Mouse (Mus musculus): Measurements from ENCODE around the gene Nol9. TPM values are rescaled to one million over a fixed set of nuclear protein-coding genes. Genes with fewer than 3 reads are reported as not detected.

Nol9 gene
- polyA plus RNA-seq, 2 experiments, result 9.8 to 11.5 TPM

- ATAC-seq (ENCODE audit: insufficient read depth) (no peak), DNase-seq (ENCODE audit: low read depth in 3 of 3, low spot score in 3 of 3) (no peak)
- no peaks in the 10 kb centered on the region for H3K9me3 ChIP-seq (ENCODE audit: control insufficient read depth, low read length)
- no peaks in the 10 kb centered on the region for H3K27me3 ChIP-seq (ENCODE audit: control insufficient read depth, insufficient read depth, low read length)
- H3K36me3 ChIP-seq (replicated peaks; ENCODE audit: control insufficient read depth, insufficient read depth, low read depth), result no peaks in the 10 kb centered on the region
- H3K4me2 ChIP-seq (ENCODE audit: low read depth), result no peak overlapping the region
- H3K4me3 ChIP-seq (ENCODE audit: insufficient read depth in 1 of 2, low read depth in 2 of 2, low read length in 2 of 2), result no peak overlapping the region
- H3K4me1 ChIP-seq (replicated peaks; ENCODE audit: control insufficient read depth in 2 of 2, insufficient read depth in 2 of 2, low read length in 1 of 2), result peaks cover 9 to 10% of the 10 kb centered on the region in 2 experiments
- no peak for TF ChIP-seq CTCF (IDR thresholded peaks at IDR 0.05; ENCODE audit: low read depth)
- TF ChIP-seq EP300 (IDR thresholded peaks at IDR 0.05; ENCODE audit: low read depth), result no peak
- H3K9ac ChIP-seq (replicated peaks), result no peak overlapping the region
- 50% methylated on average over 4 of the region's 4 CpGs for WGBS (ENCODE audit: insufficient replicate concordance)
- H3K27ac ChIP-seq, result no peak overlapping the region
Measured at GRCm38 (mm10) chr4:152000906-152001305, 38.2 kb upstream of the Nol9 start.

GRCm38 (mm10) chr4:152001335-152001734 is 37.8 kb upstream of the Nol9 start:
- H3K4me1 ChIP-seq (replicated peaks; ENCODE audit: control insufficient read depth in 2 of 2, insufficient read depth in 2 of 2, low read length in 1 of 2), result peaks cover 9 to 10% of the 10 kb centered on the region in 2 experiments
- no peaks in the 10 kb centered on the region for H3K36me3 ChIP-seq (replicated peaks; ENCODE audit: control insufficient read depth, insufficient read depth, low read depth)
- H3K27me3 ChIP-seq (ENCODE audit: control insufficient read depth, insufficient read depth, low read length), result no peaks in the 10 kb centered on the region
- ATAC-seq (ENCODE audit: insufficient read depth) (no peak), DNase-seq (ENCODE audit: low read depth in 3 of 3, low spot score in 3 of 3) (no peak)
- no peak overlapping the region for H3K4me3 ChIP-seq (ENCODE audit: insufficient read depth in 1 of 2, low read depth in 2 of 2, low read length in 2 of 2)
- H3K27ac ChIP-seq, result no peak overlapping the region
- 55% methylated on average over 4 of the region's 4 CpGs for WGBS (ENCODE audit: insufficient replicate concordance)
- H3K9me3 ChIP-seq (ENCODE audit: control insufficient read depth, low read length), result no peaks in the 10 kb centered on the region
- TF ChIP-seq EP300 (IDR thresholded peaks at IDR 0.05; ENCODE audit: low read depth), result no peak
- TF ChIP-seq CTCF (IDR thresholded peaks at IDR 0.05; ENCODE audit: low read depth), result no peak; the same call in 1 of the 2 replicates
- no peak overlapping the region for H3K4me2 ChIP-seq (ENCODE audit: low read depth)
- no peak overlapping the region for H3K9ac ChIP-seq (replicated peaks)

DNA sequence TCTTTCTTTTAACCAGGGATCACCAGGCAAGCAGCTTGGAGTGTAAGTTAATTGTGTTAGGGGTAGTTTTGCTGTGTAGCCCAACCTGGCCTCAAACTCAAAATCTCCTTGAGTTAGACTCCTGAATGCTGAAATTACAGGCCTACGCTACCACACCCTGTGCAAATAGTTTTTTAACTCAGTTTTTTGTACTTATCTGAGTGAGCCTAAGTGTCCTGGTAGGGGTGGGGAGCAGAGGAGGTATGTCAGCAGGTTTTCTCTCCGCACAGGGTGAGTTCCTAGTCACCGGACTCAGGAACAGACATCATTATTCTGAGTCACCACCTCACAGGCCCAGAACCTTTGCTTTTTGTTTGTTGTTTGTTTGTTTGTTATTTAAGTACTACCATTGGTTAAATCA is 37.1 kb upstream of the Nol9 start:
- peaks cover 8 to 9% of the 10 kb centered on the region in 2 experiments for H3K4me1 ChIP-seq (replicated peaks; ENCODE audit: control insufficient read depth in 2 of 2, insufficient read depth in 2 of 2, low read length in 1 of 2)
- no peak overlapping the region for H3K9ac ChIP-seq (replicated peaks)
- H3K4me3 ChIP-seq (ENCODE audit: insufficient read depth in 1 of 2, low read depth in 2 of 2, low read length in 2 of 2), result no peak overlapping the region
- no peak overlapping the region for H3K27ac ChIP-seq
- ATAC-seq (ENCODE audit: insufficient read depth), result no peak
- H3K36me3 ChIP-seq (replicated peaks; ENCODE audit: control insufficient read depth, insufficient read depth, low read depth), result no peaks in the 10 kb centered on the region
- no peak for DNase-seq (ENCODE audit: low read depth in 3 of 3, low spot score in 3 of 3)
- H3K9me3 ChIP-seq (ENCODE audit: control insufficient read depth, low read length), result no peaks in the 10 kb centered on the region
- 62% methylated on average over 3 of the region's 3 CpGs for WGBS (ENCODE audit: insufficient replicate concordance)
- peaks cover 4% of the 10 kb centered on the region for H3K27me3 ChIP-seq (ENCODE audit: control insufficient read depth, insufficient read depth, low read length)
- no peak for TF ChIP-seq CTCF (IDR thresholded peaks at IDR 0.05; ENCODE audit: low read depth)
- H3K4me2 ChIP-seq (ENCODE audit: low read depth), result no peak overlapping the region

GRCm38 (mm10) chr4:152006137-152006536 is 33.0 kb upstream of the Nol9 start:
- H3K9ac ChIP-seq (replicated peaks), result no peak overlapping the region
- no peaks in the 10 kb centered on the region for H3K36me3 ChIP-seq (replicated peaks; ENCODE audit: control insufficient read depth, insufficient read depth, low read depth)
- no peak for DNase-seq (ENCODE audit: low read depth in 3 of 3, low spot score in 3 of 3)
- peaks cover 21% of the 10 kb centered on the region in 2 experiments for H3K4me1 ChIP-seq (replicated peaks; ENCODE audit: control insufficient read depth in 2 of 2, insufficient read depth in 2 of 2, low read length in 1 of 2)
- ATAC-seq (ENCODE audit: insufficient read depth), result no peak
- H3K4me3 ChIP-seq (ENCODE audit: insufficient read depth in 1 of 2, low read depth in 2 of 2, low read length in 2 of 2), result no peak overlapping the region
- no peak overlapping the region for H3K27ac ChIP-seq
- 65% methylated on average over 6 of the region's 6 CpGs for WGBS (ENCODE audit: insufficient replicate concordance)
- no peak overlapping the region for H3K4me2 ChIP-seq (ENCODE audit: low read depth)
- peaks cover 15% of the 10 kb centered on the region for H3K27me3 ChIP-seq (ENCODE audit: control insufficient read depth, insufficient read depth, low read length)
- peak; percentile 51 for TF ChIP-seq CTCF (IDR thresholded peaks at IDR 0.05; ENCODE audit: low read depth)
- no peak for TF ChIP-seq EP300 (IDR thresholded peaks at IDR 0.05; ENCODE audit: low read depth)
- H3K9me3 ChIP-seq (ENCODE audit: control insufficient read depth, low read length), result no peaks in the 10 kb centered on the region

DNA sequence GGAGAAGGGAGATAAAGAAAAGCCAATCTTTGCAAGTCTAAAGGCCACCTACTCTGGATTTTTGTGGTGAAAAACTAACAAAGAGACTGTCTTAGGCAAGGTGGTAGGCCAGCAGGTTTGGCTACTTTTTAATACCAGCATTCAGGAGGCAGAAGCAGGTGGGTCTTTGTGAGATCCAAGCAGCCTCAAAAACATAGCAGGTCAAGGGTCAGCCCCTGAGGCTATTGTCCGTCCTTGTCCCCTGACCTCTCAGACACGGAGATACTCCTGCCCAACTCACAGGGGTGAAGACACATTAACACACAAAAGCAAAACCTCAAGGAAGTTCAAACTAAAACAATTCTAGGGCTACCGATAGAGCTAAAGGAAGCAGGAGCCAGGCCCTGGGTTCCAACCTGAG is 32.3 kb upstream of the Nol9 start:
- H3K27ac ChIP-seq, result no peak overlapping the region
- H3K9me3 ChIP-seq (ENCODE audit: control insufficient read depth, low read length), result no peaks in the 10 kb centered on the region
- no peak for TF ChIP-seq CTCF (IDR thresholded peaks at IDR 0.05; ENCODE audit: low read depth)
- no peak for TF ChIP-seq EP300 (IDR thresholded peaks at IDR 0.05; ENCODE audit: low read depth)
- H3K4me2 ChIP-seq (ENCODE audit: low read depth), result no peak overlapping the region
- H3K36me3 ChIP-seq (replicated peaks; ENCODE audit: control insufficient read depth, insufficient read depth, low read depth), result no peaks in the 10 kb centered on the region; the same call in 1 of the 2 replicates
- H3K27me3 ChIP-seq (ENCODE audit: control insufficient read depth, insufficient read depth, low read length), result peaks cover 15% of the 10 kb centered on the region
- WGBS (ENCODE audit: insufficient replicate concordance), result 51% methylated on average over 3 of the region's 3 CpGs
- peaks cover 27 to 28% of the 10 kb centered on the region in 2 experiments for H3K4me1 ChIP-seq (replicated peaks; ENCODE audit: control insufficient read depth in 2 of 2, insufficient read depth in 2 of 2, low read length in 1 of 2)
- H3K9ac ChIP-seq (replicated peaks), result no peak overlapping the region
- no peak for ATAC-seq (ENCODE audit: insufficient read depth)
- H3K4me3 ChIP-seq (ENCODE audit: insufficient read depth in 1 of 2, low read depth in 2 of 2, low read length in 2 of 2), result no peak overlapping the region
- DNase-seq (ENCODE audit: low read depth in 3 of 3, low spot score in 3 of 3), result no peak
